Mouse (Mus musculus) left cerebral cortex, adult 18-20 months (tissue): ENCODE measurements around the gene Rpp25. TPM values are rescaled to one million over a fixed set of nuclear protein-coding genes. Genes with fewer than 3 reads are reported as not detected.
A peak's percentile ranks its signal among the peaks of the same experiment; 100 is the strongest.

Source experiments
- DNase-seq, 2 experiments: peaks; one replicate each; pipeline ENCODE4 v3.0.0; 2021 to 2022; ENCODE audit warnings: low spot score in 2 of 2, mixed read lengths in 1 of 2
- total RNA-seq, 2 experiments: library from RNA; stranded (reverse); gene quantifications; 2 replicates each; pipeline ENCODE4 v1.2.3; 2021

Gene Rpp25
- total RNA-seq, 2 experiments from 2014 or later, result 17.6 to 18.5 TPM

DNA sequence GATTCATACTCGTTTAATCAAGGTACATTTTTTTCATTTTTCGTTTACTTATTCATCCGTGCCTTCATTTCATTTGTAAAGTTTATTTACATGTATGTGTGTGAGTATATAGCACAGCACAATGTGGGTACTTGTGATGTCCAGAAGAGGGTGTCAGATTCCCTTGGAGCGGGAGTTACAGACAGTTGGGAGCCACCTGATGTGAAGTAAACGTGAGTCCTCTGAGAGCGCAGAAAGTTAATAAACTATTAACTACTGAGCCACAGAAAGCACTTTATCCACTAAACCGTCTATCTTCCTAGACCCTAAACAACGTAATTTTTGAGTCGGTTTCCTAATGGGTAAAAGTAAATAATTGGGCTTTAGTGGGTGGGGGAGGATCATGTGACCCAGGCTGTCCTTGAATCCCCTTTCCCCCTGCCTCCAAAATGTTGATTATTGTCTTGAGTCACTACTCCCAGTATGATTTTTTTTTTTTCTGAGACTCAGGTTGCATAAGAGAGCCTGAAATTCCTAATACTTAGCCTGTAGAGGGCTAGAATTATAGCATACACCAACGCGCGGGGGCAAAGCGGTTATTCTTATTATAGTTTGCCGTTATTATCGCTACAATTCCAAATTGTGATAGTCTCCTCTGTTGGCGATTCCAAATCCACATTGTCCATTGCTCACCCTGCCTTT lies 16.7 kb downstream of the Rpp25 start:
- no peak for DNase-seq

DNA sequence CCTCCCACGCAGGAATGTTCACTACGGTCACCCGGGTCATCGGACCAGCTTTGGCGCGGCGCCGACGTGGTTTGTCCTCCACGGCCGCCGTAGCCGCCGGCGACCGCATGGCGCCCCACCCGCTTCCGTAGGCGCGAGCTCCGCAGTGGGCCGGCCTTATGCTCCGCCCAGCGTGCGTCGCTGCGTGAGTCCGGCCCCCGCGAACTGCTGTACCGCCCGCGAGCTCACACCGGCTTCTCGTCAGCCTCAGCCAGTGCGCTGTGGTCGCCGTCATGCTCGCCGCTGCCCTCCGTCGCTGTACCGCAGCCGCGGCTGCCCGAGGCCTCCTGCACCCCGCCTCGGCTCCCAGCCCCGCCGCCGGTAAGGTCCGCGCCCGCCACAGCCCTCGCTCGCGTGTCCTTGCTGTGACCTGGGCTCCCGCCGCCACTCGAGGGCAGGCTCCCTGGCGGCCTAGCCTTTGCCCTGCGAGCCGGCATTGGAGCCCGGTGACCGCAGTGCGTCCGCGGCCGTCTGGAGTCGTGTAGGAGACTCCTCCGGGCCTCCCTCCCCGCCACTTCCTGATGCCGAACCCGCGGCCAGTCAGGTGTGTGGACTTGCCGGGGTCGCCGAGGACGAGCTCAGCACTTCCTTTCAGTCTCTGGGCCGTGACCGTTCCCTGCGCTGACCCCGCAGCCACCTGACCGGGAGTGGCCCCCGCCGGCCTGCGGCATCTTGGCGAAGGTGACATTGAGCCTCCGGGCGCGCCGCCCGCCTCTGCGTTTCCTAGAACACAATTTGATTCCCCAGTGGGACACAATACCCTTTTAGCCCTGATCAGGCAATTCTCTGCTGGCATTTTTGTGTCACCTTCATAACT lies 17.5 kb downstream of the Rpp25 start, which contains the start of gene Cox5a:
Gene Cox5a (plus strand): TSS at position 219 of the 856 bp plus-strand sequence.
- DNase-seq, result peak; percentile 92 to 94

GRCm38 (mm10) chr9:57522114-57522860 lies 18.5 kb downstream of the Rpp25 start:
- no peak for DNase-seq

- DNase-seq, result no peak
Observed at GRCm38 (mm10) chr9:57522861-57523246, 19.0 kb downstream of the Rpp25 start.

GRCm38 (mm10) chr9:57523754-57524153 lies 19.9 kb downstream of the Rpp25 start:
- DNase-seq, result no peak

DNA sequence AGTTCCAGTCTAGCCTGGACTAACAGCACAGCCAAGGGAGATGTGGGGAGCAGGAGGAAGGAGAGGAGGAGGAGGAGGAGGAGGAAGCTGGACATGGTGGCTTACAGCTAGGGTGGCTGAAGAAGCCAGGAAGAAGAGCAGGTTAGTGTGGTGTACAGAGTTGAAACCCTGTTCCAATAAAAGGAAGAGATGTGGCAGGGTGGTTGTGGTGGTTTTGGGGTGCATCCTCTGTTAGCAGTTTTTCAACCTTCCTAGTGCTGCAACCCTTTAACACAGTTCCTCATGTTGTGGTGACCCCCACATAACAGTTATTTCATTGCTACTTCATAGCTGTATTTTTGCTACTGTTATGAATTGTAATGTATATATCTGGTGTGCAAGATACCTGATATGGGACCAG lies 20.6 kb downstream of the Rpp25 start:
- no peak for DNase-seq

DNA sequence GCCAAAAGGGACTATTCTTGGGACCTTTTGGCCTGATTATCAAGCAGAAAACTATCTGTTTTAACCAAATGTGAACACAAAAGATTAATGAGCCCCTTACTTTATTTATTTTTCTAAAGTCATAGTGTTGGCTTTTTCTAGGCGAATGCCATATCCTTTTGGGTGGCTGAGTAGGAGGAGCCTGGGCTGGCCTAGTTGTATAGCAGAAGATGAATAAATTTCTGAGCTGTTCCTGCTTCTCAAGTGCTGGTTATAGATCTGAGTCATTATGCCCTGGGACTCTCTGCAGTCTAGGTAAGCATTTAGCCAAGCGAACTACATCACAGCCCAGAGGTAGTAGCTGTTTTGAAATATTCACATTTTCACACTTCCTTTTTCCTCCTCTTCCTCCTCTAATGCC lies 21.7 kb downstream of the Rpp25 start:
- no peak for DNase-seq

- no peak for DNase-seq
Observed at GRCm38 (mm10) chr9:57526435-57526834, 22.6 kb downstream of the Rpp25 start.

GRCm38 (mm10) chr9:57531946-57532345 lies 28.1 kb downstream of the Rpp25 start:
- no peak for DNase-seq

DNA sequence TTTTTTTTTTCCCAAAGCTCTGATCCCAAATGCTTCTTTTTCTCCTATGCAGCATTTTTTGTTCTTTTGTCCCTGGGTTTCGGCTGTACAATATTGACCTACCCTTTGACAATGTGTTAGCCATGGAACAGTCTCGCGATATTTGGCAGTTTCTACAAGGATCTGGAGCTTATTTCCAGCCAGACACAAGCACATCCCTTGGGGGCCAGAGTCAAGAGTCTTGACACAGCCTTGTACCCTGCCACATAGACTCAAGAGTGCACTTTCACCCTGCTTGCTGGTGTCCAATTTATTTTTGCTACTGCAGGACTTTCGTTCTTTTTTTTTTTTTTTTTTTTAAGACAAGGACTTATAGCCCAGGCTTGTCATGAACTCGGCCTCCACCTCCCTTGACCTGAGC lies 32.5 kb downstream of the Rpp25 start:
- no peak for DNase-seq

- DNase-seq, result peak; percentile 88 to 92
Observed at GRCm38 (mm10) chr9:57537044-57537727, 33.4 kb downstream of the Rpp25 start, which contains the start of gene Fam219b. Fam219b (plus strand) TSS chr9:57537528.

GRCm38 (mm10) chr9:57537728-57538181 lies 33.9 kb downstream of the Rpp25 start:
- no peak for DNase-seq

DNA sequence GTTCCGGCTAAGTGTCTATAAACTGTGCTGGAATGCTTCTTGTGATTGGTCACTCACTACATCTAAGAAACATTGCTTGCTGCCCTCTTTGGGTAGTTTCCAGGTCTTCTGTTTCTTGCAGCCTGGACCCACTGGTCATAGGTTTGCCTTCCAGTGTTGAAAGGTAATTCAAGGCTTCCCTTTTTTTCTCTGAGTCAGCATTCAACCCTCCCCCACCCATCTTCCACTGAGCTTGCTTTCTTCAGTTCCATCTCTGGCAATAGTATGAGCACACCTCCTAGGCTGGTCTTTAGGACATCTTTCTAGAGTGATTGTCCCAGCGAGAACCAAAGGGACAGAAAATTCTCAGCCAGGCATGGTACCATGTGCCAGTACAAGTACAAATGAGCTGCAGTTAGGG lies 35.7 kb downstream of the Rpp25 start:
- DNase-seq, result no peak

DNA sequence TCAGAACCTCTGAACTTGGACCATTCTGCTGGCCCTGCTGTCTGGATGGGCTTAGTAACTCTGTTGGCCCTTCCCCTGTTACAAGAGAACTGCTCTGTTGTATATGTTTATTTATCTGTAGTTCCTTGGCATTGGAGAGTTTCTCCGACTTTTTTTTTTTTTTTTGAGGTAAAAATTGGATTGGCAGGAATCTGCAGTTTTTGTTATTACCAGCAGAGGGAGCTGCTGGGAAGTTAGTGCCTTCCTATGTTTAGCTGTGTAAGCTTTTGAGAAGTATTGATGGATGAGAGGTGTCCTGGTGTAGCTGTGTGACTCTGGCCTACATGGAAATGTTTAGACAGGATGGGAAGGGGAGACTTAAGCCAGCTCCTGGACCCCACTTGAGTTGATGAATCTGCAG lies 37.5 kb downstream of the Rpp25 start:
- peak in 1 of 2 experiments; percentile 40 for DNase-seq

GRCm38 (mm10) chr9:57543951-57544350 lies 40.1 kb downstream of the Rpp25 start:
- DNase-seq, result peak in 1 of 2 experiments; percentile 34

GRCm38 (mm10) chr9:57547287-57547686 lies 43.5 kb downstream of the Rpp25 start:
- DNase-seq, result no peak

DNA sequence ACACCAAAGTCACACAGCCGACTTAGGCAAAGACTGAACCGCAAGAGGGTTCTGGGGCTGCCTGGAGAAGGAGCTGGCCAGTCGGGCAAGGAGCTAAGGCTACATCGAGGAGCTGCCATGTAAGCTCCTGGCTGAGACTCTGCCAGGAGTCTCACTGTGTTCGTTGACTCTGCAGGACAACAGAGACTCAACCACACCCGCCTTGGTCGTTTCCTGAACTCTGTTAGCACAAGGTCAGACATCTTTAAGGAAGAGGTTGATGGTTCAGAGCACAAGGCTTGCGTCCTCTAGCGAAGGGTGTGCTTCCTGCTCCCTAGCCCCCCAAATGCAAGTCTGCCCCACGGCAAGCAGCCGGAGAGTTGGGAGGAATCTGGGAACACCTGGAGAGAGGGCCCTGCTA lies 44.0 kb downstream of the Rpp25 start:
- DNase-seq, result no peak

DNA sequence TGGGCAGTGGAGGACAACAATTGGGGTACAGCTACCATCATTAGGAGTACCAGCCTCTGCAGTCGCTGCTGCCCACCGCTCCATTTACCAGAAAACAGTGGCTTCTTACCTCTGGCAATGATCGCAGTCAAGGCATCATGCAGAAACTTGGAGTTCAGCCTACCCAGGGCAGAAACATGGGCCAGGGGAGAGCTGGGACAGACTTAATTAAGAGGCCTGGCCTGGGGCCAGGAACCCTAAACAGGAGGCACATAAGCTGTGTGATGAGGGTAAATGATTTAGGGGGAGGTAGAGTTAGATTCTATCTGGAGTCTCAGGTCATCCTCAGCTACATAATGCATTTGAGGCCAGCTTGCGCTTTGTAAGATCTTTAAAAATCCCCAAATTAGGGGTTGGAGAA lies 45.4 kb downstream of the Rpp25 start:
- DNase-seq, result no peak

GRCm38 (mm10) chr9:57550126-57550862 lies 46.5 kb downstream of the Rpp25 start:
- no peak for DNase-seq
